Mouse (Mus musculus): Measurements from ENCODE around the gene Iqschfp. TPM values are rescaled to one million over a fixed set of nuclear protein-coding genes. Genes with fewer than 3 reads are reported as not detected.

Gene Iqschfp
- polyA plus RNA-seq, 1 experiment from 2014 or later, result 0.39 TPM

- no peak overlapping the region for H3K27ac ChIP-seq (ENCODE audit: low read depth, low read length)
- WGBS, result 83% methylated on average over 3 of the region's 3 CpGs
- H3K36me3 ChIP-seq (ENCODE audit: control insufficient read depth, insufficient read depth, low read length), result no peaks in the 10 kb centered on the region
- H3K9ac ChIP-seq (ENCODE audit: low read depth, low read length), result no peak overlapping the region
- H3K9me3 ChIP-seq (ENCODE audit: control insufficient read depth, low read length), result no peaks in the 10 kb centered on the region
- H3K4me1 ChIP-seq (replicated peaks; ENCODE audit: control insufficient read depth, insufficient read depth, low read length), result no peaks in the 10 kb centered on the region
- H3K4me3 ChIP-seq (ENCODE audit: low read depth, low read length), result no peak overlapping the region
- H3K27me3 ChIP-seq (ENCODE audit: control insufficient read depth, insufficient read depth, low read length), result no peaks in the 10 kb centered on the region
- no peak for ATAC-seq (ENCODE audit: low FRiP score)
- no peak overlapping the region for H3K4me2 ChIP-seq (replicated peaks; ENCODE audit: low read depth, low read length)
- no peak for DNase-seq (ENCODE audit: low spot score)
These were observed 39.9 kb downstream of the Iqschfp start for GRCm38 (mm10) chr3:67931914-67932313.

GRCm38 (mm10) chr3:67935829-67936228 lies 43.8 kb downstream of the Iqschfp start:
- no peak for DNase-seq (ENCODE audit: low spot score)
- no peak overlapping the region for H3K4me2 ChIP-seq (replicated peaks; ENCODE audit: low read depth, low read length)
- H3K4me3 ChIP-seq (ENCODE audit: low read depth, low read length), result no peak overlapping the region
- whole genome bisulfite sequencing, result 89% methylated on average over 3 of the region's 3 CpGs
- no peaks in the 10 kb centered on the region for H3K9me3 ChIP-seq (ENCODE audit: control insufficient read depth, low read length)
- H3K4me1 ChIP-seq (replicated peaks; ENCODE audit: control insufficient read depth, insufficient read depth, low read length), result no peaks in the 10 kb centered on the region
- no peaks in the 10 kb centered on the region for H3K36me3 ChIP-seq (ENCODE audit: control insufficient read depth, insufficient read depth, low read length)
- H3K27ac ChIP-seq (ENCODE audit: low read depth, low read length), result no peak overlapping the region
- no peak for ATAC-seq (ENCODE audit: low FRiP score)
- H3K27me3 ChIP-seq (ENCODE audit: control insufficient read depth, insufficient read depth, low read length), result no peaks in the 10 kb centered on the region
- no peak overlapping the region for H3K9ac ChIP-seq (ENCODE audit: low read depth, low read length)

- H3K4me1 ChIP-seq (replicated peaks; ENCODE audit: control insufficient read depth, insufficient read depth, low read length), result no peaks in the 10 kb centered on the region
- no peaks in the 10 kb centered on the region for H3K9me3 ChIP-seq (ENCODE audit: control insufficient read depth, low read length)
- ATAC-seq (ENCODE audit: low FRiP score) (no peak), DNase-seq (ENCODE audit: low spot score) (no peak)
- H3K9ac ChIP-seq (ENCODE audit: low read depth, low read length), result no peak overlapping the region
- H3K4me3 ChIP-seq (ENCODE audit: low read depth, low read length), result no peak overlapping the region
- 79% methylated on average over 2 of the region's 2 CpGs for WGBS
- H3K27ac ChIP-seq (ENCODE audit: low read depth, low read length), result no peak overlapping the region
- no peak overlapping the region for H3K4me2 ChIP-seq (replicated peaks; ENCODE audit: low read depth, low read length)
- H3K36me3 ChIP-seq (ENCODE audit: control insufficient read depth, insufficient read depth, low read length), result no peaks in the 10 kb centered on the region
- H3K27me3 ChIP-seq (ENCODE audit: control insufficient read depth, insufficient read depth, low read length), result no peaks in the 10 kb centered on the region
These were observed 55.0 kb downstream of the Iqschfp start for GRCm38 (mm10) chr3:67947000-67947399.

- no peaks in the 10 kb centered on the region for H3K4me1 ChIP-seq (replicated peaks; ENCODE audit: control insufficient read depth, insufficient read depth, low read length)
- 36% methylated on average over 5 of the region's 5 CpGs for WGBS
- no peak overlapping the region for H3K4me3 ChIP-seq (ENCODE audit: low read depth, low read length)
- ATAC-seq (ENCODE audit: low FRiP score), result peak; percentile 85
- H3K9ac ChIP-seq (ENCODE audit: low read depth, low read length), result no peak overlapping the region
- no peaks in the 10 kb centered on the region for H3K36me3 ChIP-seq (ENCODE audit: control insufficient read depth, insufficient read depth, low read length)
- H3K4me2 ChIP-seq (replicated peaks; ENCODE audit: low read depth, low read length), result no peak overlapping the region
- H3K27me3 ChIP-seq (ENCODE audit: control insufficient read depth, insufficient read depth, low read length), result no peaks in the 10 kb centered on the region
- no peaks in the 10 kb centered on the region for H3K9me3 ChIP-seq (ENCODE audit: control insufficient read depth, low read length)
- no peak overlapping the region for H3K27ac ChIP-seq (ENCODE audit: low read depth, low read length)
- DNase-seq (ENCODE audit: low spot score), result peak; percentile 53
These were observed 60.5 kb downstream of the Iqschfp start for GRCm38 (mm10) chr3:67952517-67952940.

GRCm38 (mm10) chr3:67954459-67955065 lies 62.5 kb downstream of the Iqschfp start:
- Histone ChIP-seq H3K4me3 (ENCODE audit: low read depth, low read length) (no peak overlapping the region), H3K4me1 (replicated peaks; ENCODE audit: control insufficient read depth, insufficient read depth, low read length) (no peaks in the 10 kb centered on the region), H3K9me3 (ENCODE audit: control insufficient read depth, low read length) (no peaks in the 10 kb centered on the region), H3K27me3 (ENCODE audit: control insufficient read depth, insufficient read depth, low read length) (no peaks in the 10 kb centered on the region), H3K27ac (ENCODE audit: low read depth, low read length) (no peak overlapping the region), H3K9ac (ENCODE audit: low read depth, low read length) (no peak overlapping the region), H3K36me3 (ENCODE audit: control insufficient read depth, insufficient read depth, low read length) (no peaks in the 10 kb centered on the region), H3K4me2 (replicated peaks; ENCODE audit: low read depth, low read length) (no peak overlapping the region)
- peak; percentile 71 for ATAC-seq (ENCODE audit: low FRiP score)
- DNase-seq (ENCODE audit: low spot score), result peak; percentile 66
- WGBS, result 30% methylated on average over 5 of the region's 5 CpGs

- no peaks in the 10 kb centered on the region for H3K27me3 ChIP-seq (ENCODE audit: control insufficient read depth, insufficient read depth, low read length)
- 63% methylated on average over 7 of the region's 7 CpGs for WGBS
- no peak overlapping the region for H3K9ac ChIP-seq (ENCODE audit: low read depth, low read length)
- no peaks in the 10 kb centered on the region for H3K9me3 ChIP-seq (ENCODE audit: control insufficient read depth, low read length)
- H3K4me1 ChIP-seq (replicated peaks; ENCODE audit: control insufficient read depth, insufficient read depth, low read length), result no peaks in the 10 kb centered on the region
- H3K4me2 ChIP-seq (replicated peaks; ENCODE audit: low read depth, low read length), result no peak overlapping the region
- no peaks in the 10 kb centered on the region for H3K36me3 ChIP-seq (ENCODE audit: control insufficient read depth, insufficient read depth, low read length)
- no peak overlapping the region for H3K27ac ChIP-seq (ENCODE audit: low read depth, low read length)
- H3K4me3 ChIP-seq (ENCODE audit: low read depth, low read length), result no peak overlapping the region
- no peak for DNase-seq (ENCODE audit: low spot score)
- 0 out of 2 replicates have a peak, but pooled peaks have one; percentile 61 for ATAC-seq (ENCODE audit: low FRiP score)
These were observed 67.6 kb downstream of the Iqschfp start for GRCm38 (mm10) chr3:67959672-67960071.

- Histone ChIP-seq H3K4me1 (replicated peaks; ENCODE audit: control insufficient read depth, insufficient read depth, low read length) (no peaks in the 10 kb centered on the region), H3K4me2 (replicated peaks; ENCODE audit: low read depth, low read length) (no peak overlapping the region), H3K4me3 (ENCODE audit: low read depth, low read length) (no peak overlapping the region), H3K9me3 (ENCODE audit: control insufficient read depth, low read length) (no peaks in the 10 kb centered on the region), H3K36me3 (ENCODE audit: control insufficient read depth, insufficient read depth, low read length) (no peaks in the 10 kb centered on the region), H3K27me3 (ENCODE audit: control insufficient read depth, insufficient read depth, low read length) (no peaks in the 10 kb centered on the region), H3K9ac (ENCODE audit: low read depth, low read length) (no peak overlapping the region), H3K27ac (ENCODE audit: low read depth, low read length) (peak overlapping the region; percentile 37; the same call in 1 of the 2 replicates)
- no peak for ATAC-seq (ENCODE audit: low FRiP score)
- no peak for DNase-seq (ENCODE audit: low spot score)
- WGBS, result 24% methylated on average over 3 of the region's 3 CpGs
These were observed 68.1 kb downstream of the Iqschfp start for GRCm38 (mm10) chr3:67960133-67960532.

GRCm38 (mm10) chr3:67960727-67961126 lies 68.7 kb downstream of the Iqschfp start:
- no peak overlapping the region for H3K4me3 ChIP-seq (ENCODE audit: low read depth, low read length)
- ATAC-seq (ENCODE audit: low FRiP score) (no peak), DNase-seq (ENCODE audit: low spot score) (no peak)
- H3K4me1 ChIP-seq (replicated peaks; ENCODE audit: control insufficient read depth, insufficient read depth, low read length), result no peaks in the 10 kb centered on the region
- H3K9ac ChIP-seq (ENCODE audit: low read depth, low read length), result no peak overlapping the region
- no peaks in the 10 kb centered on the region for H3K9me3 ChIP-seq (ENCODE audit: control insufficient read depth, low read length)
- H3K4me2 ChIP-seq (replicated peaks; ENCODE audit: low read depth, low read length), result no peak overlapping the region
- H3K27ac ChIP-seq (ENCODE audit: low read depth, low read length), result no peak overlapping the region
- no peaks in the 10 kb centered on the region for H3K27me3 ChIP-seq (ENCODE audit: control insufficient read depth, insufficient read depth, low read length)
- H3K36me3 ChIP-seq (ENCODE audit: control insufficient read depth, insufficient read depth, low read length), result no peaks in the 10 kb centered on the region

- no peak overlapping the region for H3K9ac ChIP-seq (ENCODE audit: low read depth, low read length)
- no peaks in the 10 kb centered on the region for H3K27me3 ChIP-seq (ENCODE audit: control insufficient read depth, insufficient read depth, low read length)
- DNase-seq (ENCODE audit: low spot score) (no peak), ATAC-seq (ENCODE audit: low FRiP score) (no peak)
- no peak overlapping the region for H3K27ac ChIP-seq (ENCODE audit: low read depth, low read length)
- WGBS, result 88% methylated on average over 6 of the region's 6 CpGs
- no peak overlapping the region for H3K4me3 ChIP-seq (ENCODE audit: low read depth, low read length)
- H3K4me1 ChIP-seq (replicated peaks; ENCODE audit: control insufficient read depth, insufficient read depth, low read length), result no peaks in the 10 kb centered on the region
- H3K4me2 ChIP-seq (replicated peaks; ENCODE audit: low read depth, low read length), result no peak overlapping the region
- no peaks in the 10 kb centered on the region for H3K9me3 ChIP-seq (ENCODE audit: control insufficient read depth, low read length)
- no peaks in the 10 kb centered on the region for H3K36me3 ChIP-seq (ENCODE audit: control insufficient read depth, insufficient read depth, low read length)
These were observed 70.1 kb downstream of the Iqschfp start for GRCm38 (mm10) chr3:67961934-67962639.
